Mouse (Mus musculus): ENCODE measurements around the gene Adtrp. TPM values are rescaled to one million over a fixed set of nuclear protein-coding genes. Genes with fewer than 3 reads are reported as not detected.

Adtrp gene
- polyA plus RNA-seq, 1 experiment = 0.07 TPM

DNA sequence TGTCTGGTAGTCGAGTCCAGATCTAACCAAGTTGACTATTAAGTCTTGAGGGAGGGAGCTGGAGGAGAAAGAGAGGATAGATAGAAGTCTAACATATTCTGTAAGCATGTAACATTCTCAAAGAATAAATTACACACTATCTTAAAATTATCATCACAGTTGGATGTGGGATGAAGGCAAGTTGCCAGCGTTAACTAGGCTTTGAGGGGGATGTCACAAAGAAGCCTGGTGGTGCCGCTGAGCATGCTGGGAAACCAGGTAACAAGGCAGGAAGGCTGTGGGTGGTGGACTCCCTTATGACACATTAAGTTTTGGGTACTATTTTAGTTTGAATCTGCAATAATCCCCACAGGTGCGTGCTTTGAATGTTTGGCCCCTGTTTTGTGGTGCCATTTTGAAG, 129.4 kb downstream of the Adtrp start:
- 87% methylated on average over 4 of the region's 4 CpGs for WGBS
- no peak for TF ChIP-seq POLR2A (IDR thresholded peaks at IDR 0.05; ENCODE audit: borderline replicate concordance, insufficient read depth, low read length)
- Histone ChIP-seq H3K4me1 (ENCODE audit: control insufficient read depth, insufficient read depth, low read length) (no peaks in the 10 kb centered on the region), H3K27me3 (ENCODE audit: control insufficient read depth, insufficient read depth, low read length) (no peaks in the 10 kb centered on the region), H3K4me3 (replicated peaks; ENCODE audit: insufficient read depth, low read depth, low read length) (no peak overlapping the region), H3K27ac (ENCODE audit: insufficient read depth, low read length) (no peak overlapping the region)
- no peak for DNase-seq

Other genes starting within 250 kb of the Adtrp start
- gene Tmem170b, start 241.8 kb downstream of the Adtrp start, polyA plus RNA-seq (2012; rRNA removed) = 19.9 and 21.6 TPM in 2 replicates
- 23.3 and 23.5 TPM in 2 replicates for gene Hivep1, start 204.3 kb upstream of the Adtrp start, polyA plus RNA-seq (2012; rRNA removed)

All from cerebellum, adult 2 months (tissue).